Mouse (Mus musculus): ENCODE data around the gene Atad3a. TPM values are rescaled to one million over a fixed set of nuclear protein-coding genes. Genes with fewer than 3 reads are reported as not detected.
"Not testable (repeated sequence)": the region's sequence is repeated elsewhere in the genome, so short reads cannot be mapped to it uniquely, and the experiment has no call there.

Atad3a gene
- polyA plus RNA-seq, 1 experiment from 2014 or later = 73.3 TPM

- H3K9ac ChIP-seq (ENCODE audit: low read length) = no peak overlapping the region
- H3K9me3 ChIP-seq (ENCODE audit: control insufficient read depth, low read length) = no peaks in the 10 kb centered on the region
- 92% methylated on average over 5 of the region's 5 CpGs for WGBS
- no peak overlapping the region for H3K4me3 ChIP-seq (ENCODE audit: low read length)
- no peak for ATAC-seq (ENCODE audit: low read depth)
- peaks cover 33% of the 10 kb centered on the region for H3K36me3 ChIP-seq (ENCODE audit: control insufficient read depth, insufficient read depth, low read length)
- H3K27me3 ChIP-seq (ENCODE audit: control insufficient read depth, insufficient read depth, low read depth, low read length) = no peaks in the 10 kb centered on the region
- H3K27ac ChIP-seq (ENCODE audit: low read length) = no peak overlapping the region
- no peak overlapping the region for H3K4me2 ChIP-seq (ENCODE audit: low read depth, low read length)
- no peaks in the 10 kb centered on the region for H3K4me1 ChIP-seq (replicated peaks; ENCODE audit: control insufficient read depth, insufficient read depth, low read length)
These were observed 15.8 kb downstream of the Atad3a start for GRCm38 (mm10) chr4:155745136-155745535.

DNA sequence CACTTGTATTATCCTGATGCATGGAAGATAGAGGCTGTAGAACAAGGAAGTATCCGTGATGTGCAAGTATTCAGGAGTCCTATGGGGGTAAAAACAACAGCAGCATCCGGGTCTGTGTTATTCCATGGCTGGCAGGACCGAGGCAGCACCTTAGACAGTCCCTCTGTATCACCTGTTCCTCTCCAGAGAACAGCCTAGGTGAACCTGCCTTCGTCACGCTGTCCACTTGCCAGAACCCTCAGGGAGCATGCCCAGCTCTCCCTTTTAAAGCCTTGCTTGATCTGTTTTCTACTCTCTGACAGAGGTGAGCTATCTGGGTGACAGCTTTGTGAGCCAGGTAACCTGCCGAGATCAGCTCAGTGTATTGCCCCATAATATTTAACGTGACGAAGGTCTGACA, 16.4 kb downstream of the Atad3a start:
- H3K27ac ChIP-seq (ENCODE audit: low read length) = no peak overlapping the region
- no peaks in the 10 kb centered on the region for H3K4me1 ChIP-seq (replicated peaks; ENCODE audit: control insufficient read depth, insufficient read depth, low read length)
- no peaks in the 10 kb centered on the region for H3K27me3 ChIP-seq (ENCODE audit: control insufficient read depth, insufficient read depth, low read depth, low read length)
- H3K9me3 ChIP-seq (ENCODE audit: control insufficient read depth, low read length) = no peaks in the 10 kb centered on the region
- no peak for ATAC-seq (ENCODE audit: low read depth)
- H3K4me3 ChIP-seq (ENCODE audit: low read length) = no peak overlapping the region
- no peak overlapping the region for H3K9ac ChIP-seq (ENCODE audit: low read length)
- 88% methylated on average over 8 of the region's 8 CpGs for WGBS
- H3K4me2 ChIP-seq (ENCODE audit: low read depth, low read length) = no peak overlapping the region
- H3K36me3 ChIP-seq (ENCODE audit: control insufficient read depth, insufficient read depth, low read length) = peaks cover 30% of the 10 kb centered on the region

DNA sequence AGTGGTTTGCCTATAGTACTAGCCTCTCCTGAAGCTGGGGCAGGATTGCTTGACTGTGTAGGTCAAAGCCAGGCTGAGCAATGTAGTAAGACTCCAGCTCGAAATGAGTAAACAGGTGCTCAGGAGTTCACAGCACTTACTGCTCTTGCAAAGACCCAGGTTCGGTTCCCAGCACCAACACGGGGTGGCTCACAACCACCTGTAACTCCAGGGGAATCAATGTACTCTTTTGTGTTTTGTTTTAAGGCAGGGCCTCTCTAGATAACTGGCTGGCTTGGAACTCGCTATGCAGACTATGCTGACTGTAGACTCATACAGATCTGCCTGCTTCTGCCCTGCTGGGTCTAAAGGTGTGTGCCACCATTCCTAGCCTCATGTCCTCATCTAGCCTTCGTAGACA, 18.2 kb downstream of the Atad3a start:
- Histone ChIP-seq H3K9ac (ENCODE audit: low read length) (no peak overlapping the region), H3K36me3 (ENCODE audit: control insufficient read depth, insufficient read depth, low read length) (peaks cover 17% of the 10 kb centered on the region), H3K4me1 (replicated peaks; ENCODE audit: control insufficient read depth, insufficient read depth, low read length) (no peaks in the 10 kb centered on the region), H3K9me3 (ENCODE audit: control insufficient read depth, low read length) (no peaks in the 10 kb centered on the region), H3K4me3 (ENCODE audit: low read length) (no peak overlapping the region), H3K27me3 (ENCODE audit: control insufficient read depth, insufficient read depth, low read depth, low read length) (no peaks in the 10 kb centered on the region), H3K27ac (ENCODE audit: low read length) (no peak overlapping the region), H3K4me2 (ENCODE audit: low read depth, low read length) (no peak overlapping the region)
- WGBS = 91% methylated on average over 5 of the region's 5 CpGs
- no peak for ATAC-seq (ENCODE audit: low read depth)

DNA sequence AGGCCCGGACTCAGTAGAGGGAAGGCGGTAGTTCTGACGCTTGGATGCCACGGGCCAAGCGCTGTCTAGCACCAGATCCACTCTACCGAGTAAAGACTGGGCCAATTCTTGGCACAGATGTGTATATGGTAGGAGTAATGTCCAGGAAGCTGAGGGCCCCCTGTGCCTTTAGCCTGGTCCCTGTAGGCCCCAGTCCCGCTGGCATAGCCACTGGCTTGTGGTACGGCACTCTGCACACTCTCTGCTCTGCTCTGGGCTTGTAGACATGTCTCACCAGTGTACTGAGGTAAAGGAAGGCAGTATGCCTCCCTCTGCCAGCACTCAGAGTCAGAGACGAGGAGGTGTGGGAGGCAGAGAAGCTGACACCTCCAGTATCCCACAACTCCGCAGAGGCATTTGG, 20.2 kb downstream of the Atad3a start:
- peaks cover 12% of the 10 kb centered on the region; the same call in 1 of the 2 replicates for H3K36me3 ChIP-seq (ENCODE audit: control insufficient read depth, insufficient read depth, low read length)
- ATAC-seq (ENCODE audit: low read depth) = not testable (repeated sequence)
- WGBS = 79% methylated on average over 10 of the region's 10 CpGs

DNA sequence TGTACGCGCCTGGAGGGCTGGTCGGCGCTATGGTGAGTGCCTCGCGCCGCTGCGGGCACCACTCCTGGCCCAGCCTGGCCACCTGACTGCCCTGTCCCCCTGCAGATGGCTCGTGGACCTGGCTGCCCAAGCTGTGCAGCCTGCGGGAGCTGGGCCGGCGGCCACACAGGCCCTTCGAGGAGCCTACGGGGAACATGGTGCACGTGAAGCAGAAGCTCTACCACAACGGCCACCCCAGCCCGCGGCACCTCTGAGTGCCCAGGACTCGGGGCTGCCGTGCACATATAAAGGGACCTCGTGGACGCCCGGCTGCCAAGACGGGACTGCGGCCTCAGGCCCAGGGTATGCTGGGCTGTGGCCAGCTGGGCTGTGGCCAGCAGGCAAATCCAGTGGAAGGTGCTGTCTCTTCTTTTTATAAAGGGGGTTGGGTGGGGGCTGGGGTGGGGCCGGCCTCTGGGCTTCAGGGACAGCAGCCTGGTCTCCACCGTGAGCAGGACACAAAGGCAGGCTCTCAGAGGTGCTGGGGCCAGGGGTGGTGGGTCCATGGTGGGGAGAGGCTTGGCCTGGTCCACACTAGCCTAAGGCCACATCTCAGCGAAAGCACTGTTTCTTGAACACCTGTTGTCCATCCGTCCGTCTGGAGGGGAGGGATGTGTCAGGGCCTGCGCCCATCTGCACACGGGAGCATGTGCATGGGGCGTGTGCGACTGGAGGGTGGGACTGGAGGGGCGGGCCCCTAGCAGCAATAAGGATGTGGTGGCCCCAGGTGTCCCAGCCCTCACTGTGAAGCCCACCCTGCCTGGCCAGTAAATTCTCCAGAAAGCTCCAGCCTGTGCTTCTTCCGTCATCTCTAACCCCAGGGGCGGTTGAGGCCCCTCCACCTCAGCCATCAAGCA, 20.9 kb downstream of the Atad3a start:
- no peak for ATAC-seq (ENCODE audit: low read depth)
- H3K4me2 ChIP-seq (ENCODE audit: low read depth, low read length) = no peak overlapping the region

More for the DNA sequence above, 20.2 kb downstream of the Atad3a start:
- H3K4me1 ChIP-seq (replicated peaks; ENCODE audit: control insufficient read depth, insufficient read depth, low read length); H3K9me3 ChIP-seq (ENCODE audit: control insufficient read depth, low read length); H3K4me3 ChIP-seq (ENCODE audit: low read length); H3K27me3 ChIP-seq (ENCODE audit: control insufficient read depth, insufficient read depth, low read depth, low read length); H3K27ac ChIP-seq (ENCODE audit: low read length); H3K4me2 ChIP-seq (ENCODE audit: low read depth, low read length); H3K9ac ChIP-seq (ENCODE audit: low read length): not testable (repeated sequence)

DNA sequence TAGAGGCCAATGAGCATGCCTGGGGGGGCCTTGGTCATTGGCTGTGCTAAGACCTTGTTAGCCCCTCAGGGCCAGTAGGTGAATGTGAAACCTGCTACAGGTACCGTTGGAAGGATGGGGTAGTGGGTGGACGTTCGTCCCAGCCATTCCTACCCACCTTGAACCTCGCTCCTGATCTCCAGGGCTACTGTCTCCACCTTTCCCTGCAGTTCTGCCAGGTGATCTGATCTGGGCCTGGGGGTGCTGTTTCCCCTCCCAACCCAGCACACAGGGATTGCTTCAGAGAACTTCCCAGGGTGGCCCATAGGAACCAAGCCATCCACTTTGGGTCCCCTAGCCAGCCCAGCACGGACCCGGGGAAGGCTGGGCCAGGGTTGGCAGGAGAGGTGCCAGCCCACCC, 21.7 kb downstream of the Atad3a start:
- no peaks in the 10 kb centered on the region for H3K27me3 ChIP-seq (ENCODE audit: control insufficient read depth, insufficient read depth, low read depth, low read length)
- H3K4me3 ChIP-seq (ENCODE audit: low read length) = no peak overlapping the region
- H3K27ac ChIP-seq (ENCODE audit: low read length) = no peak overlapping the region
- H3K9ac ChIP-seq (ENCODE audit: low read length) = no peak overlapping the region
- H3K9me3 ChIP-seq (ENCODE audit: control insufficient read depth, low read length) = no peaks in the 10 kb centered on the region
- no peak for ATAC-seq (ENCODE audit: low read depth)
- 83% methylated on average over 6 of the region's 6 CpGs for WGBS
- no peak overlapping the region for H3K4me2 ChIP-seq (ENCODE audit: low read depth, low read length)
- H3K36me3 ChIP-seq (ENCODE audit: control insufficient read depth, insufficient read depth, low read length) = peaks cover 12% of the 10 kb centered on the region; the same call in 1 of the 2 replicates
- peaks cover 8% of the 10 kb centered on the region for H3K4me1 ChIP-seq (replicated peaks; ENCODE audit: control insufficient read depth, insufficient read depth, low read length)

More for the DNA sequence above, 20.9 kb downstream of the Atad3a start:
- no peak overlapping the region for H3K9ac ChIP-seq (ENCODE audit: low read length)
- no peaks in the 10 kb centered on the region for H3K27me3 ChIP-seq (ENCODE audit: control insufficient read depth, insufficient read depth, low read depth, low read length)
- no peak overlapping the region for H3K27ac ChIP-seq (ENCODE audit: low read length)
- 73% methylated on average over 36 of the region's 37 CpGs for WGBS
- peaks cover 8% of the 10 kb centered on the region for H3K4me1 ChIP-seq (replicated peaks; ENCODE audit: control insufficient read depth, insufficient read depth, low read length)
- H3K9me3 ChIP-seq (ENCODE audit: control insufficient read depth, low read length) = no peaks in the 10 kb centered on the region
- peaks cover 12% of the 10 kb centered on the region; the same call in 1 of the 2 replicates for H3K36me3 ChIP-seq (ENCODE audit: control insufficient read depth, insufficient read depth, low read length)
- H3K4me3 ChIP-seq (ENCODE audit: low read length) = no peak overlapping the region

- WGBS = 49% methylated on average over 8 of the region's 8 CpGs
- no peak for ATAC-seq (ENCODE audit: low read depth)
- H3K27ac ChIP-seq (ENCODE audit: low read length) = no peak overlapping the region
- no peak overlapping the region for H3K4me3 ChIP-seq (ENCODE audit: low read length)
- no peak overlapping the region for H3K9ac ChIP-seq (ENCODE audit: low read length)
- no peak overlapping the region for H3K4me2 ChIP-seq (ENCODE audit: low read depth, low read length)
- no peaks in the 10 kb centered on the region for H3K27me3 ChIP-seq (ENCODE audit: control insufficient read depth, insufficient read depth, low read depth, low read length)
- peaks cover 12% of the 10 kb centered on the region; the same call in 1 of the 2 replicates for H3K36me3 ChIP-seq (ENCODE audit: control insufficient read depth, insufficient read depth, low read length)
- H3K9me3 ChIP-seq (ENCODE audit: control insufficient read depth, low read length) = no peaks in the 10 kb centered on the region
- peaks cover 11% of the 10 kb centered on the region for H3K4me1 ChIP-seq (replicated peaks; ENCODE audit: control insufficient read depth, insufficient read depth, low read length)
These were observed 22.6 kb downstream of the Atad3a start for GRCm38 (mm10) chr4:155738262-155738661.

DNA sequence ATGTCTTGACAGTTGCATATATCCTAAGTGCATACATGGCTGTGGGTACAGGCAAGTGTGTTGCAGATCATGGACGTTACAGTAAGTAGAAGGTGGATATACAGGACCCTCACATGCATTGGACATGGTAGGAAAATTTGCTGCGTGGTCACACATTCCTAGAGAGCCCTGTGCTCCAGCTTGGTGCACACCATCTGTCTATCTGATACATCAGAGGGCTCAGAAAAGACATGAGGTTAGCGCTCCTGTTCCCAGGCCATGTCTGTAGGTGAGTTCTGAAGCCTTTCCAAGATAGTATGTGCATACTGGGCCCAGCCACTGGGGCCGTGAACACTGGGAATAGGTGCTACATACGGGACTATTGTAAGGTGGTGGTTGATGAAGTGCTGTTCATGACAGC, 24.5 kb downstream of the Atad3a start:
- WGBS = 83% methylated on average over 5 of the region's 5 CpGs
- Histone ChIP-seq H3K4me1 (replicated peaks; ENCODE audit: control insufficient read depth, insufficient read depth, low read length) (peaks cover 11% of the 10 kb centered on the region), H3K4me2 (ENCODE audit: low read depth, low read length) (no peak overlapping the region), H3K27ac (ENCODE audit: low read length) (no peak overlapping the region), H3K9ac (ENCODE audit: low read length) (no peak overlapping the region), H3K27me3 (ENCODE audit: control insufficient read depth, insufficient read depth, low read depth, low read length) (no peaks in the 10 kb centered on the region), H3K36me3 (ENCODE audit: control insufficient read depth, insufficient read depth, low read length) (peaks cover 10% of the 10 kb centered on the region; the same call in 1 of the 2 replicates), H3K4me3 (ENCODE audit: low read length) (no peak overlapping the region), H3K9me3 (ENCODE audit: control insufficient read depth, low read length) (no peaks in the 10 kb centered on the region)
- ATAC-seq (ENCODE audit: low read depth) = no peak

GRCm38 (mm10) chr4:155735788-155736187, 25.1 kb downstream of the Atad3a start:
- Histone ChIP-seq H3K4me3 (ENCODE audit: low read length) (peak overlapping the region; percentile 80), H3K4me1 (replicated peaks; ENCODE audit: control insufficient read depth, insufficient read depth, low read length) (peaks cover 11% of the 10 kb centered on the region), H3K9ac (ENCODE audit: low read length) (peak overlapping the region; percentile 80), H3K27ac (ENCODE audit: low read length) (no peak overlapping the region), H3K9me3 (ENCODE audit: control insufficient read depth, low read length) (no peaks in the 10 kb centered on the region), H3K36me3 (ENCODE audit: control insufficient read depth, insufficient read depth, low read length) (peaks cover 11% of the 10 kb centered on the region; the same call in 1 of the 2 replicates), H3K4me2 (ENCODE audit: low read depth, low read length) (peak overlapping the region; percentile 83), H3K27me3 (ENCODE audit: control insufficient read depth, insufficient read depth, low read depth, low read length) (no peaks in the 10 kb centered on the region)
- no peak for ATAC-seq (ENCODE audit: low read depth)
- 65% methylated on average over 5 of the region's 5 CpGs for WGBS
